ENCODE assay signal across 7 mouse cellular contexts in genomic region chr6:47191940-47192339, GRCm38 (mm10).
DNase-seq lines count a peak whose midpoint lies in the region; ATAC-seq and TF ChIP-seq lines count a peak whose summit lies in the region.

No protein-coding gene starts in this region.

- no peaks in the 10 kb centered on the region for H3K79me2 ChIP-seq in MEL (ENCODE audit: control insufficient read depth, insufficient read depth, low read length, poor library complexity)

- H3K4me3 ChIP-seq in hindbrain, embryonic 15.5 days: no peak overlapping the region
- no peak overlapping the region for H3K4me3 ChIP-seq in hindbrain, postnatal 0 days (ENCODE audit: low read length)
- H3K4me3 ChIP-seq in MEL (ENCODE audit: control insufficient read depth in 1 of 2, insufficient read depth in 1 of 2, low read depth in 2 of 2, low read length in 2 of 2): peak overlapping the region; percentile 40 to 57
- H3K4me3 ChIP-seq in embryonic facial prominence, embryonic 13.5 days: no peak overlapping the region
- peak overlapping the region; percentile 38 for H3K4me3 ChIP-seq in liver, embryonic 15.5 days (replicated peaks)
- H3K4me3 ChIP-seq in thymus, adult 2 months (ENCODE audit: control insufficient read depth, insufficient read depth, low read length): no peak overlapping the region

- WGBS in hindbrain, embryonic 15.5 days: 89% methylated on average over 10 of the region's 10 CpGs
- 85% methylated on average over 10 of the region's 10 CpGs for WGBS in hindbrain, postnatal 0 days
- 86% methylated on average over 10 of the region's 10 CpGs for WGBS in embryonic facial prominence, embryonic 13.5 days
- WGBS in liver, embryonic 15.5 days (ENCODE audit: insufficient replicate concordance): 27% methylated on average over 10 of the region's 10 CpGs
- WGBS in thymus, adult 2 months: 89% methylated on average over 10 of the region's 10 CpGs

- no peak for ATAC-seq in hindbrain, embryonic 15.5 days (ENCODE audit: low FRiP score, low read depth)
- ATAC-seq in hindbrain, postnatal 0 days: no peak
- no peak for ATAC-seq in embryonic facial prominence, embryonic 13.5 days (ENCODE audit: insufficient number of reproducible peaks, insufficient read depth, low FRiP score, low TSS enrichment, low read depth)
- peak; percentile 80 for ATAC-seq in liver, embryonic 15.5 days (ENCODE audit: insufficient read depth)
- ATAC-seq in monocyte, adult 5-6 weeks (replicated peaks; ENCODE audit: insufficient number of reproducible peaks, low FRiP score, low TSS enrichment, poor library complexity, severe bottlenecking): no peak

- H3K4me1 ChIP-seq in hindbrain, embryonic 15.5 days (replicated peaks): 0 out of 2 replicates have a peak, but pooled peaks cover 4% of the 10 kb centered on the region
- H3K4me1 ChIP-seq in hindbrain, postnatal 0 days (ENCODE audit: insufficient read depth, low read length): no peaks in the 10 kb centered on the region
- peaks cover 0 to 4% of the 10 kb centered on the region in 2 experiments; a peak in 2 of 4 replicates for H3K4me1 ChIP-seq in MEL (ENCODE audit: control insufficient read depth in 1 of 2, insufficient read depth in 2 of 2, low read length in 2 of 2)
- 0 out of 2 replicates have a peak, but pooled peaks cover 2% of the 10 kb centered on the region for H3K4me1 ChIP-seq in embryonic facial prominence, embryonic 13.5 days
- peaks cover 16% of the 10 kb centered on the region for H3K4me1 ChIP-seq in liver, embryonic 15.5 days (replicated peaks)
- H3K4me1 ChIP-seq in thymus, adult 2 months (replicated peaks; ENCODE audit: control insufficient read depth, insufficient read depth, low read length): no peaks in the 10 kb centered on the region

- TF ChIP-seq RAD21 in MEL (IDR thresholded peaks at IDR 0.05; ENCODE audit: low read depth, low read length): no peak

- peak; percentile 68 to 80; a peak in 3 of 4 replicates for TF ChIP-seq EP300 in MEL (IDR thresholded peaks at IDR 0.05; ENCODE audit: low read depth in 1 of 2, low read length in 2 of 2)

- peak overlapping the region; percentile 21; the same call in 1 of the 2 replicates for H3K4me2 ChIP-seq in hindbrain, embryonic 15.5 days
- H3K4me2 ChIP-seq in hindbrain, postnatal 0 days (ENCODE audit: low read depth, low read length): no peak overlapping the region
- peak overlapping the region; percentile 44 for H3K4me2 ChIP-seq in embryonic facial prominence, embryonic 13.5 days
- peak overlapping the region; percentile 64 for H3K4me2 ChIP-seq in liver, embryonic 15.5 days

- no peaks in the 10 kb centered on the region for H3K27me3 ChIP-seq in hindbrain, embryonic 15.5 days
- no peaks in the 10 kb centered on the region for H3K27me3 ChIP-seq in hindbrain, postnatal 0 days (ENCODE audit: insufficient read depth, low read length)
- no peaks in the 10 kb centered on the region for H3K27me3 ChIP-seq in MEL (ENCODE audit: control insufficient read depth in 1 of 2, insufficient read depth in 2 of 2, low read length in 2 of 2)
- H3K27me3 ChIP-seq in embryonic facial prominence, embryonic 13.5 days: no peaks in the 10 kb centered on the region
- H3K27me3 ChIP-seq in liver, embryonic 15.5 days: no peaks in the 10 kb centered on the region
- no peaks in the 10 kb centered on the region for H3K27me3 ChIP-seq in thymus, adult 2 months (ENCODE audit: control insufficient read depth, insufficient read depth, low read length)

- H3K36me3 ChIP-seq in hindbrain, embryonic 15.5 days: no peaks in the 10 kb centered on the region
- H3K36me3 ChIP-seq in hindbrain, postnatal 0 days (ENCODE audit: insufficient read depth, low read length): no peaks in the 10 kb centered on the region
- no peaks in the 10 kb centered on the region for H3K36me3 ChIP-seq in MEL (ENCODE audit: control insufficient read depth in 1 of 2, insufficient read depth in 2 of 2, low read length in 2 of 2)
- no peaks in the 10 kb centered on the region for H3K36me3 ChIP-seq in embryonic facial prominence, embryonic 13.5 days
- H3K36me3 ChIP-seq in liver, embryonic 15.5 days (replicated peaks): no peaks in the 10 kb centered on the region
- no peaks in the 10 kb centered on the region for H3K36me3 ChIP-seq in thymus, adult 2 months (ENCODE audit: control insufficient read depth, insufficient read depth, low read length)

- no peak overlapping the region for H3K9ac ChIP-seq in hindbrain, embryonic 15.5 days
- no peak overlapping the region for H3K9ac ChIP-seq in hindbrain, postnatal 0 days (replicated peaks; ENCODE audit: low read length)
- peak overlapping the region; percentile 17 for H3K9ac ChIP-seq in MEL (ENCODE audit: control insufficient read depth, low read depth, low read length, poor library complexity, severe bottlenecking)
- no peak overlapping the region for H3K9ac ChIP-seq in embryonic facial prominence, embryonic 13.5 days
- H3K9ac ChIP-seq in liver, embryonic 15.5 days: peak overlapping the region; percentile 1; the same call in 1 of the 2 replicates

- no peak for TF ChIP-seq CTCF in hindbrain, postnatal 0 days (IDR thresholded peaks at IDR 0.05; ENCODE audit: low read depth)
- TF ChIP-seq CTCF in MEL (IDR thresholded peaks at IDR 0.05 in 2 of 3, conservative IDR thresholded peaks at IDR 0.05 in 1 of 3; ENCODE audit: control insufficient read depth in 1 of 3, insufficient read depth in 1 of 3, low read depth in 2 of 3, low read length in 3 of 3, poor library complexity in 1 of 3, severe bottlenecking in 1 of 3): no peak
- no peak for TF ChIP-seq CTCF in thymus, adult 2 months (IDR thresholded peaks at IDR 0.05; ENCODE audit: borderline replicate concordance, control insufficient read depth, extremely low read depth, insufficient read depth, low read length, poor library complexity)

- DNase-seq in hindbrain, postnatal 0 days (ENCODE audit: low spot score): no peak
- peak; percentile 63 for DNase-seq in MEL (ENCODE audit: low read depth, low spot score)
- no peak for DNase-seq in thymus, adult 2 months

- no peak for TF ChIP-seq POLR2A in MEL (IDR thresholded peaks at IDR 0.05; ENCODE audit: control insufficient read depth in 1 of 2, insufficient read depth in 1 of 2, low read depth in 1 of 2, low read length in 2 of 2, poor library complexity in 1 of 2)
- TF ChIP-seq POLR2A in thymus, adult 2 months (IDR thresholded peaks at IDR 0.05; ENCODE audit: control insufficient read depth, extremely low read depth, insufficient read depth, low read length, poor library complexity): no peak

- H3K9me3 ChIP-seq in hindbrain, embryonic 15.5 days: no peaks in the 10 kb centered on the region
- H3K9me3 ChIP-seq in hindbrain, postnatal 0 days (ENCODE audit: low read length): no peaks in the 10 kb centered on the region
- no peaks in the 10 kb centered on the region for H3K9me3 ChIP-seq in MEL (replicated peaks; ENCODE audit: insufficient read depth, low read length)
- no peaks in the 10 kb centered on the region for H3K9me3 ChIP-seq in embryonic facial prominence, embryonic 13.5 days
- H3K9me3 ChIP-seq in liver, embryonic 15.5 days (replicated peaks): no peaks in the 10 kb centered on the region

- no peak overlapping the region for H3K27ac ChIP-seq in hindbrain, embryonic 15.5 days (replicated peaks)
- H3K27ac ChIP-seq in hindbrain, postnatal 0 days: no peak overlapping the region
- peak overlapping the region; percentile 23; the same call in 1 of the 2 replicates for H3K27ac ChIP-seq in MEL (ENCODE audit: control insufficient read depth, low read depth, low read length)
- no peak overlapping the region for H3K27ac ChIP-seq in embryonic facial prominence, embryonic 13.5 days
- peak overlapping the region; percentile 45 for H3K27ac ChIP-seq in liver, embryonic 15.5 days (replicated peaks)
- no peak overlapping the region for H3K27ac ChIP-seq in thymus, adult 2 months (ENCODE audit: control insufficient read depth, insufficient read depth, low read length)

TF ChIP-seq in MEL, 35 proteins besides CTCF, POLR2A, EP300 and RAD21 (continues in another document):
- peak; percentile 53 for TF ChIP-seq ETS1 (IDR thresholded peaks at IDR 0.05; ENCODE audit: low read depth, low read length)
- TF ChIP-seq ZKSCAN1 (IDR thresholded peaks at IDR 0.05; ENCODE audit: low read depth, low read length): no peak
- peak; percentile 87 for TF ChIP-seq TCF12 (IDR thresholded peaks at IDR 0.05; ENCODE audit: low read depth, low read length)
- TF ChIP-seq KAT2A (conservative IDR thresholded peaks at IDR 0.05; ENCODE audit: low read depth, low read length): no peak
- peak; percentile 41; the same call in 1 of the 2 replicates for TF ChIP-seq MXI1 (IDR thresholded peaks at IDR 0.05; ENCODE audit: low read depth, low read length)
- no peak for TF ChIP-seq USF1 (IDR thresholded peaks at IDR 0.05; ENCODE audit: low read depth, low read length)
- no peak for TF ChIP-seq ZNF384 (IDR thresholded peaks at IDR 0.05; ENCODE audit: low read depth, low read length)
- TF ChIP-seq MAFK (IDR thresholded peaks at IDR 0.05; ENCODE audit: borderline replicate concordance, low read depth, low read length): no peak
- TF ChIP-seq TBP (IDR thresholded peaks at IDR 0.05; ENCODE audit: low read depth, low read length): no peak
- no peak for TF ChIP-seq CHD1 (IDR thresholded peaks at IDR 0.05; ENCODE audit: low read depth, low read length)
- no peak for TF ChIP-seq GABPA (IDR thresholded peaks at IDR 0.05; ENCODE audit: low read depth, low read length)
- TF ChIP-seq MAX (IDR thresholded peaks at IDR 0.05; ENCODE audit: low read length): 0 out of 2 replicates have a peak, but pooled peaks have one; percentile 17
- TF ChIP-seq POLR2AphosphoS5 (IDR thresholded peaks at IDR 0.05; ENCODE audit: borderline replicate concordance, low read depth, low read length): no peak
- TF ChIP-seq NRF1 (IDR thresholded peaks at IDR 0.05; ENCODE audit: insufficient read depth, low read depth, low read length, poor library complexity, severe bottlenecking): no peak
- TF ChIP-seq MEF2A (IDR thresholded peaks at IDR 0.05; ENCODE audit: extremely low read depth, insufficient replicate concordance, low read depth, low read length, poor library complexity, severe bottlenecking): no peak
- TF ChIP-seq POLR2AphosphoS2 (IDR thresholded peaks at IDR 0.05; ENCODE audit: low read length): no peak
- TF ChIP-seq MYB (IDR thresholded peaks at IDR 0.05; ENCODE audit: low read depth, low read length): no peak
- TF ChIP-seq ZMIZ1 (IDR thresholded peaks at IDR 0.05; ENCODE audit: low read depth, low read length): no peak
- TF ChIP-seq SIN3A (IDR thresholded peaks at IDR 0.05; ENCODE audit: low read length): 0 out of 2 replicates have a peak, but pooled peaks have one; percentile 26
- peak; percentile 74 for TF ChIP-seq TAL1 (IDR thresholded peaks at IDR 0.05; ENCODE audit: low read length)
- no peak for TF ChIP-seq BHLHE40 (IDR thresholded peaks at IDR 0.05; ENCODE audit: borderline replicate concordance, low read depth, low read length)
- no peak for TF ChIP-seq CHD2 (IDR thresholded peaks at IDR 0.05; ENCODE audit: low read length)
- TF ChIP-seq USF2 (IDR thresholded peaks at IDR 0.05; ENCODE audit: borderline replicate concordance in 1 of 2, insufficient read depth in 1 of 2, low read depth in 1 of 2, low read length in 2 of 2): no peak
- no peak for TF ChIP-seq MAZ (IDR thresholded peaks at IDR 0.05; ENCODE audit: low read depth, low read length)

Comparison
In these comparisons a context has a peak if more than half of its experiments do, and no peak if none do; other contexts are left out.
1. H3K27ac ChIP-seq: peak in MEL (single experiment) and liver, embryonic 15.5 days (single experiment); none in hindbrain, embryonic 15.5 days (single experiment), hindbrain, postnatal 0 days (single experiment), embryonic facial prominence, embryonic 13.5 days (single experiment) and thymus, adult 2 months (single experiment).
2. H3K4me3 ChIP-seq: peak in MEL (2 of 2) and liver, embryonic 15.5 days (single experiment); none in hindbrain, embryonic 15.5 days (single experiment), hindbrain, postnatal 0 days (single experiment), embryonic facial prominence, embryonic 13.5 days (single experiment) and thymus, adult 2 months (single experiment).
3. H3K9ac ChIP-seq: peak in MEL (single experiment) and liver, embryonic 15.5 days (single experiment); none in hindbrain, embryonic 15.5 days (single experiment), hindbrain, postnatal 0 days (single experiment) and embryonic facial prominence, embryonic 13.5 days (single experiment).